ENCODE assay signal across 19 mouse cellular contexts in the genomic region with DNA sequence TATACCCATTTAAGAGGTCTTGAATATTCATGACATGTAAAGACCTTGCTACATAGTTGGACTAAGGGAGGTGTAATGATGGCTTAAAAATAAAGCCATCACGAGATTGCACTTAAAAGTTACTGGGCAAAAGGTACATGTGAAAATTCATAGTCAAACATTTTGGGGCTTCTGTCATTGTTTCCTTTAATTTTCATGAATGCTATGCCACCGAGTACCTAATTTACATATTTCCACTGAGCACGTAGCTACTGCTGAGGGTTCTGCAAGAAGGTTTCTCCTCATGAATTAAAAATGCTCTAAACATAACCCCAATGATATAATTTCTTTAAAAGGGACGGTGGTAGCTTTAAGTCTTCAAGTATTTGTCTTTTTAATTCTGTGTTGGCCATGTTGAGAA.
A peak's percentile ranks its signal among the peaks of the same experiment; 100 is the strongest.
DNase-seq lines count a peak whose midpoint lies in the region; ATAC-seq and TF ChIP-seq lines count a peak whose summit lies in the region.
"Had no signal": no experiment of that assay in that cellular context is flagged by ENCODE, and none has a peak within 500 bp of the region (broad histone marks: within the 10 kb centered on the region; RNA-seq: fewer than 3 reads in every experiment).

No protein-coding gene starts in this region.

- WGBS in kidney, embryonic 16.5 days = 88% methylated on average over 4 of the region's 4 CpGs

- no peak for ATAC-seq in kidney, embryonic 16.5 days (ENCODE audit: low FRiP score, low TSS enrichment)
- ATAC-seq: activated CD4-positive, CD25-positive, alpha-beta regulatory T cell, adult 4 months; CD4-positive, CD25-positive, alpha-beta regulatory T cell, adult 4 months; Patski had no signal

- no peak overlapping the region for H3K9ac ChIP-seq in CH12.LX (ENCODE audit: insufficient read depth, low read depth)
- H3K9ac ChIP-seq in kidney, embryonic 16.5 days (replicated peaks; ENCODE audit: low read length) = no peak overlapping the region

- H3K4me2 ChIP-seq in CH12.LX (ENCODE audit: insufficient read depth, low read depth, poor library complexity, severe bottlenecking) = peak overlapping the region; percentile 95; the same call in 1 of the 2 replicates
- H3K4me2 ChIP-seq in kidney, embryonic 16.5 days (replicated peaks; ENCODE audit: low read depth, low read length) = no peak overlapping the region

- no peaks in the 10 kb centered on the region for H3K79me2 ChIP-seq in CH12.LX (replicated peaks; ENCODE audit: control insufficient read depth, extremely low read depth, insufficient read depth, poor library complexity, severe bottlenecking)

- dilution Hi-C loops in CH12.LX (cut with MboI; ENCODE audit: extremely low pct_ligation_motif_present, extremely low pct_unique_long_range_greater_than_20kb, low sequenced_read_pairs) = no loop called here

- no peaks in the 10 kb centered on the region for H3K36me3 ChIP-seq in CH12.LX (replicated peaks in 1 of 2; ENCODE audit: control insufficient read depth in 1 of 2, insufficient read depth in 1 of 2, low read length in 1 of 2)
- no peaks in the 10 kb centered on the region for H3K36me3 ChIP-seq in splenic B cell, adult 2 months (ENCODE audit: control insufficient read depth, insufficient read depth, low read length, poor library complexity, severe bottlenecking)
- H3K36me3 ChIP-seq in kidney, embryonic 16.5 days (ENCODE audit: insufficient read depth, low read length) = no peaks in the 10 kb centered on the region
- H3K36me3 ChIP-seq: G1E had no signal

- no peak for TF ChIP-seq RAD21 in CH12.LX (IDR thresholded peaks at IDR 0.05; ENCODE audit: low read depth, low read length)

- no peak for TF ChIP-seq CTCF in CH12.LX (conservative IDR thresholded peaks at IDR 0.05 in 1 of 2, IDR thresholded peaks at IDR 0.05 in 1 of 2; ENCODE audit: low read depth in 2 of 2, low read length in 2 of 2)

- in situ Hi-C loops in CH12.LX (cut with MboI; ENCODE audit: low pct_ligation_motif_present, low pct_unique_long_range_greater_than_20kb, low sequenced_read_pairs) = no loop called here

- peak; percentile 83 for TF ChIP-seq EP300 in CH12.LX (IDR thresholded peaks at IDR 0.05; ENCODE audit: low read length)

- H3K27ac ChIP-seq in CH12.LX (ENCODE audit: insufficient read depth, low read depth) = no peak overlapping the region
- H3K27ac ChIP-seq in kidney, embryonic 16.5 days (ENCODE audit: low read length) = no peak overlapping the region

- H3K4me1 ChIP-seq in CH12.LX (ENCODE audit: control insufficient read depth in 1 of 2, insufficient read depth in 2 of 2) = peaks cover 3 to 9% of the 10 kb centered on the region in 2 experiments; a peak in 3 of 4 replicates
- H3K4me1 ChIP-seq in kidney, embryonic 16.5 days (ENCODE audit: insufficient read depth, low read length) = no peaks in the 10 kb centered on the region

- TF ChIP-seq POLR2A in CH12.LX (IDR thresholded peaks at IDR 0.05; ENCODE audit: low read depth, low read length) = no peak

- H3K9me3 ChIP-seq in CH12.LX (replicated peaks; ENCODE audit: low read length) = no peaks in the 10 kb centered on the region
- H3K9me3 ChIP-seq in kidney, embryonic 16.5 days (ENCODE audit: low read length) = no peaks in the 10 kb centered on the region
- H3K9me3 ChIP-seq: G1E had no signal

- no peaks in the 10 kb centered on the region for H3K27me3 ChIP-seq in CH12.LX (replicated peaks)
- no peaks in the 10 kb centered on the region for H3K27me3 ChIP-seq in splenic B cell, adult 2 months (ENCODE audit: control insufficient read depth, insufficient read depth, low read length, poor library complexity, severe bottlenecking)
- H3K27me3 ChIP-seq in kidney, embryonic 16.5 days (ENCODE audit: insufficient read depth, low read length) = no peaks in the 10 kb centered on the region
- H3K27me3 ChIP-seq: Patski had no signal

- DNase-seq in CH12.LX (ENCODE audit: extremely low read depth) = peak; percentile 64
- peak; percentile 52 for DNase-seq in splenic B cell, adult 2 months (ENCODE audit: low read depth, low spot score)
- DNase-seq in kidney, adult 11 months = no peak
- DNase-seq: adrenal gland, adult 2 months; adrenal gland, adult 8-10 months; adrenal gland, postnatal 10 days; adrenal gland, postnatal 14 days; adrenal gland, postnatal 25 days; adrenal gland, postnatal 36 days; B cell, adult 2 months; cerebellum, adult 11 months; cerebellum, adult 11-12 months; cerebellum, adult 18-20 months; cerebellum, adult 2 months had no signal

- H3K4me3 ChIP-seq in CH12.LX (replicated peaks in 1 of 3; ENCODE audit: low read depth in 2 of 3, low read length in 2 of 3, poor library complexity in 1 of 3) = no peak overlapping the region
- no peak overlapping the region for H3K4me3 ChIP-seq in kidney, embryonic 16.5 days (ENCODE audit: low read length)

TF ChIP-seq in CH12.LX, 34 proteins besides CTCF, POLR2A, EP300 and RAD21:
- TF ChIP-seq MEF2A (IDR thresholded peaks at IDR 0.05; ENCODE audit: borderline replicate concordance, low read depth, low read length) (peak; percentile 28; the same call in 1 of the 2 replicates), NRF1 (IDR thresholded peaks at IDR 0.05; ENCODE audit: low read depth, low read length) (no peak), MAX (IDR thresholded peaks at IDR 0.05; ENCODE audit: low read length) (no peak), MAFK (IDR thresholded peaks at IDR 0.05; ENCODE audit: insufficient replicate concordance, low read length) (no peak), IRF4 (IDR thresholded peaks at IDR 0.05; ENCODE audit: low read depth, low read length) (peak; percentile 21; the same call in 1 of the 2 replicates), ELF1 (IDR thresholded peaks at IDR 0.05; ENCODE audit: low read depth, low read length) (no peak), E2F4 (IDR thresholded peaks at IDR 0.05; ENCODE audit: insufficient replicate concordance, low read depth, low read length) (no peak), SIN3A (IDR thresholded peaks at IDR 0.05; ENCODE audit: low read length) (no peak), SMC3 (IDR thresholded peaks at IDR 0.05; ENCODE audit: low read depth, low read length) (no peak), USF1 (IDR thresholded peaks at IDR 0.05; ENCODE audit: low read depth, low read length) (no peak), MYC (IDR thresholded peaks at IDR 0.05; ENCODE audit: low read depth, low read length) (no peak), JUND (conservative IDR thresholded peaks at IDR 0.05; ENCODE audit: low read depth, low read length) (0 out of 2 replicates have a peak, but pooled peaks have one; percentile 24), HCFC1 (IDR thresholded peaks at IDR 0.05; ENCODE audit: low read depth, low read length) (no peak), BHLHE40 (IDR thresholded peaks at IDR 0.05; ENCODE audit: low read depth, low read length) (peak; percentile 41), USF2 (conservative IDR thresholded peaks at IDR 0.05; ENCODE audit: low read depth, low read length) (no peak), UBTF (IDR thresholded peaks at IDR 0.05; ENCODE audit: low read depth, low read length) (no peak), TCF12 (IDR thresholded peaks at IDR 0.05; ENCODE audit: low read depth, low read length) (no peak), CHD1 (IDR thresholded peaks at IDR 0.05; ENCODE audit: low read depth, low read length) (no peak), JUN (IDR thresholded peaks at IDR 0.05; ENCODE audit: insufficient read depth, low read depth, low read length) (0 out of 2 replicates have a peak, but pooled peaks have one; percentile 49), PAX5 (IDR thresholded peaks at IDR 0.05; ENCODE audit: low read length) (no peak)
